Mouse (Mus musculus): ENCODE measurements around the gene Pla2g6. TPM values are rescaled to one million over a fixed set of nuclear protein-coding genes. Genes with fewer than 3 reads are reported as not detected.

The Pla2g6 gene
- polyA plus RNA-seq, 1 experiment from 2014 or later, result 17.4 TPM

DNA sequence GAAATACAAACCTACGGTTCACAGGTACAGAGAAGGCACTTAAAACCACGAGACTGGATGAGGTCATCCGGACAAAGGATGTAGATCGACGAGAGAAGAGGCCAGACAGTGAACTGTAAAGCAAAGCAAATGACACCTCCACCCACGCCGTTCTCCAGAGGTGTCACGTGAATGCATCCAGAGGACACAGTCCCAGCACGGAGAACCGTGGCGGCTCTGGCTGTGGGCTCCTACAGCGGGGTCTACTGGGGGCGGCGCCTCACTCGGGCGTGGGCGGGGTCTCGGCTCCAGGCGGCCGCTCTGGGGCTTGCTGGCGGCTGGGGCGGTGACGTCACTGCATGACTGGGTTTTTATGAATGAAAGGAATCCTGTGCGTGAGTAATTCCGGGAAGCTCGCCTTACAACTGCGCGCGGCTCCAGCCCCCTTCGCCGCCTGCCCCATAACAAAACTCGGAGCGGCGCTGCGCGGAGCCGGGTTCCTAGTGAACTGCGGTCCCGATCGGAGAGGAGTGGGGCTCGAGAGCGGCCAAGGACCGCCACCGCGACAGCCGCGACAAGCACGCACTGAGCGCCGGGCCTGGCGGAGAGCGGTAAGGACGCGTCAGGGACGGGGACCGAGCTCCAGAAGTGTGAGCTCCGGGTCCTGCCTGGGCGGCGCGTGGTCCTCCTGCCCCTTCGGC, 19.1 kb upstream of the Pla2g6 start:
- Histone ChIP-seq H3K4me3 (ENCODE audit: low read depth, low read length) (peak overlapping the region; percentile 67), H3K9ac (replicated peaks; ENCODE audit: low read depth, low read length) (peak overlapping the region; percentile 39), H3K27ac (ENCODE audit: low read length) (peak overlapping the region; percentile 97), H3K36me3 (ENCODE audit: control insufficient read depth, insufficient read depth, low read length) (no peaks in the 10 kb centered on the region), H3K4me1 (ENCODE audit: control insufficient read depth, insufficient read depth, low read length) (peaks cover 14% of the 10 kb centered on the region), H3K9me3 (ENCODE audit: control insufficient read depth, low read depth, low read length) (no peaks in the 10 kb centered on the region), H3K4me2 (replicated peaks; ENCODE audit: low read depth, low read length) (peak overlapping the region; percentile 73), H3K27me3 (ENCODE audit: control insufficient read depth, insufficient read depth, low read length) (no peaks in the 10 kb centered on the region)
- under 1% methylated on average over 58 of the region's 61 CpGs for WGBS
- ATAC-seq (ENCODE audit: insufficient number of reproducible peaks, insufficient read depth, low FRiP score, low read depth), result peak; percentile 79

DNA sequence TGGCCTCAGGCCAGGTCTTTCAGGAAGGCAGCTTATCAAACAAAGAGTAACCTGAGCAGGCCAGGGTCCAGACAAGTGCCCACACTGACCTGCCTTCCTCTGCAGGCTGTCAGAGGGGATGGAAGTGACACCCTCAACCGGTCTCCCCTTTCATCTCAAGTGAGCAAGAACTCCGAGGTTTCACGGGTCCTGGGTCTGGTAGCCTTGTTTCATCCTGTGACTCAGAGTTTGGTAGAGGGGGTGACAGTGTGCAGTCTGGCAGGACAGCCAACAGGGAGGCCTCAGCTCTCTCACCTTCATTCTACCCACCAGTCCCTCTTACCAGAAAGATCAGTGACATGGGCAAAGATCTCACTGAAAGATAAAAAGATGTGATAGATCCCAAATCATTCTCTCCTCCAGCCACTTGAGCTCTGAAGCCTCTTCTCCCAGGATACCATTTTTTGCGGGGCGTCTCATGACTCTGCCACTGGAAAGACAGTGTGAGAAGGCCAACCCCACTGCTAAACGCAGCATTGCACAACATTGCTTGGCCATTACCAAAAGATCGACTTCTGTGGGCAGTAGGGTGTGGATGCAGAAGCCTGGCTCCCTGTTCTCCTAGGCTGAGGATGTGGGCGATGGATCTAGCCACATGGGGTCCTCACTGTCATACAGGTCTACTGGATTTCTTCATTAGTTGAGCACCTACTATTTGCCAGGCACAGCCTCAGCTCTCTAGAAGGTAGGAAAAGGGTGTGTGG, 18.0 kb upstream of the Pla2g6 start, which contains the start of gene Maff:
TSS of gene Maff (plus strand) at position 571 of the 743 bp plus-strand sequence.
- Histone ChIP-seq H3K4me1 (ENCODE audit: control insufficient read depth, insufficient read depth, low read length) (peaks cover 9% of the 10 kb centered on the region), H3K36me3 (ENCODE audit: control insufficient read depth, insufficient read depth, low read length) (no peaks in the 10 kb centered on the region), H3K4me2 (replicated peaks; ENCODE audit: low read depth, low read length) (peak within 1 kb of the TSS; percentile 73), H3K9ac (replicated peaks; ENCODE audit: low read depth, low read length) (peak within 1 kb of the TSS; percentile 39), H3K27ac (ENCODE audit: low read length) (peak within 1 kb of the TSS; percentile 97), H3K9me3 (ENCODE audit: control insufficient read depth, low read depth, low read length) (no peaks in the 10 kb centered on the region), H3K4me3 (ENCODE audit: low read depth, low read length) (peak within 1 kb of the TSS; percentile 67), H3K27me3 (ENCODE audit: control insufficient read depth, insufficient read depth, low read length) (no peaks in the 10 kb centered on the region)
- 46% methylated on average over 8 of the region's 8 CpGs for WGBS
- ATAC-seq (ENCODE audit: insufficient number of reproducible peaks, insufficient read depth, low FRiP score, low read depth), result no peak

GRCm38 (mm10) chr15:79344627-79345026, 16.4 kb upstream of the Pla2g6 start:
- ATAC-seq (ENCODE audit: insufficient number of reproducible peaks, insufficient read depth, low FRiP score, low read depth), result no peak
- peaks cover 6% of the 10 kb centered on the region for H3K4me1 ChIP-seq (ENCODE audit: control insufficient read depth, insufficient read depth, low read length)
- no peak overlapping the region for H3K4me2 ChIP-seq (replicated peaks; ENCODE audit: low read depth, low read length)
- 74% methylated on average over 4 of the region's 4 CpGs for WGBS
- no peaks in the 10 kb centered on the region for H3K27me3 ChIP-seq (ENCODE audit: control insufficient read depth, insufficient read depth, low read length)
- H3K4me3 ChIP-seq (ENCODE audit: low read depth, low read length), result no peak overlapping the region
- no peak overlapping the region for H3K27ac ChIP-seq (ENCODE audit: low read length)
- no peaks in the 10 kb centered on the region for H3K9me3 ChIP-seq (ENCODE audit: control insufficient read depth, low read depth, low read length)
- no peaks in the 10 kb centered on the region for H3K36me3 ChIP-seq (ENCODE audit: control insufficient read depth, insufficient read depth, low read length)
- H3K9ac ChIP-seq (replicated peaks; ENCODE audit: low read depth, low read length), result no peak overlapping the region

- Histone ChIP-seq H3K4me1 (ENCODE audit: control insufficient read depth, insufficient read depth, low read length) (no peaks in the 10 kb centered on the region), H3K4me2 (replicated peaks; ENCODE audit: low read depth, low read length) (no peak overlapping the region), H3K36me3 (ENCODE audit: control insufficient read depth, insufficient read depth, low read length) (no peaks in the 10 kb centered on the region), H3K9me3 (ENCODE audit: control insufficient read depth, low read depth, low read length) (no peaks in the 10 kb centered on the region), H3K4me3 (ENCODE audit: low read depth, low read length) (no peak overlapping the region), H3K27me3 (ENCODE audit: control insufficient read depth, insufficient read depth, low read length) (no peaks in the 10 kb centered on the region), H3K27ac (ENCODE audit: low read length) (no peak overlapping the region), H3K9ac (replicated peaks; ENCODE audit: low read depth, low read length) (no peak overlapping the region)
- ATAC-seq (ENCODE audit: insufficient number of reproducible peaks, insufficient read depth, low FRiP score, low read depth), result no peak
- WGBS, result 65% methylated on average over 6 of the region's 6 CpGs
Measured at GRCm38 (mm10) chr15:79342641-79343337, 14.6 kb upstream of the Pla2g6 start.

DNA sequence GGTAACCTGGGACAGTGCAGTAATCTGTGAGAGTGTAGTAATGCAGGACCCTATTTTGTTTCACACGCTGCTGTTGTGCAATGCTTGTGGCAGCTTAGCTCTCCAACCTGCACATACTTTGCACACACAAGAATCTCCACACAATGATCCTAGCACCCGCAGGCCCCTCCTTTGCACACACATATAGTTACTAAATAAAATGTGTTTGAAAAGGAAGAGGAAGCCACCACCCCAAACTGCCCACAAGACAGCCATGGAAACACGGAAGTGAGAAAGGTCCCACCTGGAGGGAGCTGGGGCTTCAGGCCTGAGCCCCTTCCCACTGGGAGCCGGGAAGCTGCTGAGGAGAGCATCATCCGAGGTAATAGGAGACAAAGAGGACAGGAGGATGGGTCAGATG, 10.8 kb upstream of the Pla2g6 start:
- Histone ChIP-seq H3K4me2 (replicated peaks; ENCODE audit: low read depth, low read length) (no peak overlapping the region), H3K9me3 (ENCODE audit: control insufficient read depth, low read depth, low read length) (no peaks in the 10 kb centered on the region), H3K27ac (ENCODE audit: low read length) (no peak overlapping the region), H3K9ac (replicated peaks; ENCODE audit: low read depth, low read length) (no peak overlapping the region), H3K36me3 (ENCODE audit: control insufficient read depth, insufficient read depth, low read length) (no peaks in the 10 kb centered on the region), H3K27me3 (ENCODE audit: control insufficient read depth, insufficient read depth, low read length) (no peaks in the 10 kb centered on the region), H3K4me3 (ENCODE audit: low read depth, low read length) (no peak overlapping the region), H3K4me1 (ENCODE audit: control insufficient read depth, insufficient read depth, low read length) (no peaks in the 10 kb centered on the region)
- no peak for ATAC-seq (ENCODE audit: insufficient number of reproducible peaks, insufficient read depth, low FRiP score, low read depth)
- WGBS, result 75% methylated on average over 5 of the region's 5 CpGs

GRCm38 (mm10) chr15:79335061-79335655, 7.0 kb upstream of the Pla2g6 start:
- ATAC-seq (ENCODE audit: insufficient number of reproducible peaks, insufficient read depth, low FRiP score, low read depth), result no peak
- Histone ChIP-seq H3K4me1 (ENCODE audit: control insufficient read depth, insufficient read depth, low read length) (no peaks in the 10 kb centered on the region), H3K4me2 (replicated peaks; ENCODE audit: low read depth, low read length) (no peak overlapping the region), H3K36me3 (ENCODE audit: control insufficient read depth, insufficient read depth, low read length) (no peaks in the 10 kb centered on the region), H3K27me3 (ENCODE audit: control insufficient read depth, insufficient read depth, low read length) (no peaks in the 10 kb centered on the region), H3K9me3 (ENCODE audit: control insufficient read depth, low read depth, low read length) (no peaks in the 10 kb centered on the region), H3K27ac (ENCODE audit: low read length) (no peak overlapping the region), H3K9ac (replicated peaks; ENCODE audit: low read depth, low read length) (no peak overlapping the region), H3K4me3 (ENCODE audit: low read depth, low read length) (no peak overlapping the region)
- 50% methylated on average over 7 of the region's 7 CpGs for WGBS

- no peaks in the 10 kb centered on the region for H3K4me1 ChIP-seq (ENCODE audit: control insufficient read depth, insufficient read depth, low read length)
- H3K27me3 ChIP-seq (ENCODE audit: control insufficient read depth, insufficient read depth, low read length), result no peaks in the 10 kb centered on the region
- no peaks in the 10 kb centered on the region for H3K36me3 ChIP-seq (ENCODE audit: control insufficient read depth, insufficient read depth, low read length)
- H3K9me3 ChIP-seq (ENCODE audit: control insufficient read depth, low read depth, low read length), result no peaks in the 10 kb centered on the region
- 46% methylated on average over 4 of the region's 4 CpGs for WGBS
- H3K4me3 ChIP-seq (ENCODE audit: low read depth, low read length), result no peak overlapping the region
- H3K4me2 ChIP-seq (replicated peaks; ENCODE audit: low read depth, low read length), result no peak overlapping the region
- H3K27ac ChIP-seq (ENCODE audit: low read length), result no peak overlapping the region
- no peak for ATAC-seq (ENCODE audit: insufficient number of reproducible peaks, insufficient read depth, low FRiP score, low read depth)
- no peak overlapping the region for H3K9ac ChIP-seq (replicated peaks; ENCODE audit: low read depth, low read length)
Measured at GRCm38 (mm10) chr15:79333409-79333808, 5.2 kb upstream of the Pla2g6 start.

- no peaks in the 10 kb centered on the region for H3K36me3 ChIP-seq (ENCODE audit: control insufficient read depth, insufficient read depth, low read length)
- no peak overlapping the region for H3K4me2 ChIP-seq (replicated peaks; ENCODE audit: low read depth, low read length)
- ATAC-seq (ENCODE audit: insufficient number of reproducible peaks, insufficient read depth, low FRiP score, low read depth), result no peak
- peaks cover 10% of the 10 kb centered on the region; the same call in 1 of the 2 replicates for H3K4me1 ChIP-seq (ENCODE audit: control insufficient read depth, insufficient read depth, low read length)
- no peaks in the 10 kb centered on the region for H3K9me3 ChIP-seq (ENCODE audit: control insufficient read depth, low read depth, low read length)
- H3K9ac ChIP-seq (replicated peaks; ENCODE audit: low read depth, low read length), result no peak overlapping the region
- no peak overlapping the region for H3K4me3 ChIP-seq (ENCODE audit: low read depth, low read length)
- 34% methylated on average over 4 of the region's 4 CpGs for WGBS
- no peaks in the 10 kb centered on the region for H3K27me3 ChIP-seq (ENCODE audit: control insufficient read depth, insufficient read depth, low read length)
- H3K27ac ChIP-seq (ENCODE audit: low read length), result no peak overlapping the region
Measured at GRCm38 (mm10) chr15:79330521-79330920, 2.3 kb upstream of the Pla2g6 start.

All from stomach, embryonic 14.5 days (tissue).